Mouse (Mus musculus) cerebellum, adult 2 months (tissue): ENCODE results near the gene Rsc1a1. TPM values are rescaled to one million over a fixed set of nuclear protein-coding genes. Genes with fewer than 3 reads are reported as not detected.
A peak's percentile ranks its signal among the peaks of the same experiment; 100 is the strongest.

Experiments used
- DNase-seq, 2 experiments: peaks; one replicate each; pipeline ENCODE4 v3.0.0; 2021
- H3K27ac ChIP-seq: fragments of 200-500 bp; 2 replicates; pipeline ENCODE4 v1.5.1; 2012; ENCODE audit warnings: low read length, control low read depth, inconsistent platforms; ENCODE audit not compliant: insufficient read depth
- H3K27me3 ChIP-seq: fragments of 200-500 bp; 2 replicates; pipeline ENCODE4 v1.6.1; 2012; ENCODE audit warnings: inconsistent platforms, mild to moderate bottlenecking, low read length, moderate library complexity; ENCODE audit not compliant: control insufficient read depth, insufficient read depth
- H3K4me1 ChIP-seq: fragments of 200-500 bp; 2 replicates; pipeline ENCODE4 v1.6.1; 2011; ENCODE audit warnings: low read length; ENCODE audit not compliant: control insufficient read depth, insufficient read depth
- H3K4me3 ChIP-seq: fragments of 200-500 bp; replicated peaks from 2 replicates; pipeline ENCODE3; 2011; ENCODE audit warnings: mild to moderate bottlenecking, low read depth, low read length, control low read depth; ENCODE audit not compliant: insufficient read depth
- CTCF ChIP-seq: fragments of 200-500 bp; IDR thresholded peaks from 2 replicates; pipeline ENCODE4 v1.5.1; 2011; ENCODE audit warnings: low read depth, mild to moderate bottlenecking, control low read depth, low read length, moderate library complexity, borderline replicate concordance; ENCODE audit not compliant: insufficient read depth
- POLR2A ChIP-seq: fragments of 200-500 bp; IDR thresholded peaks from 2 replicates; pipeline ENCODE4 v1.6.1; 2011; ENCODE audit warnings: low read length, control low read depth, borderline replicate concordance; ENCODE audit not compliant: insufficient read depth
- WGBS: fragments of 180-500 bp; shearing (Covaris S2); methylation state at CpG from one replicate; pipeline ENCODE4 v1.1.7; 2018; 5-methylcytosine and 5-hydroxymethylcytosine counted together
- polyA plus RNA-seq: library from polyadenylated mRNA; depleted of rRNA; stranded (reverse); fragments of >200 nt; gene quantifications from 2 replicates; pipeline ENCODE4 v1.2.3, GENCODE M21; 2012

Rsc1a1 gene
- polyA plus RNA-seq, 1 experiment: 7.4 TPM

DNA sequence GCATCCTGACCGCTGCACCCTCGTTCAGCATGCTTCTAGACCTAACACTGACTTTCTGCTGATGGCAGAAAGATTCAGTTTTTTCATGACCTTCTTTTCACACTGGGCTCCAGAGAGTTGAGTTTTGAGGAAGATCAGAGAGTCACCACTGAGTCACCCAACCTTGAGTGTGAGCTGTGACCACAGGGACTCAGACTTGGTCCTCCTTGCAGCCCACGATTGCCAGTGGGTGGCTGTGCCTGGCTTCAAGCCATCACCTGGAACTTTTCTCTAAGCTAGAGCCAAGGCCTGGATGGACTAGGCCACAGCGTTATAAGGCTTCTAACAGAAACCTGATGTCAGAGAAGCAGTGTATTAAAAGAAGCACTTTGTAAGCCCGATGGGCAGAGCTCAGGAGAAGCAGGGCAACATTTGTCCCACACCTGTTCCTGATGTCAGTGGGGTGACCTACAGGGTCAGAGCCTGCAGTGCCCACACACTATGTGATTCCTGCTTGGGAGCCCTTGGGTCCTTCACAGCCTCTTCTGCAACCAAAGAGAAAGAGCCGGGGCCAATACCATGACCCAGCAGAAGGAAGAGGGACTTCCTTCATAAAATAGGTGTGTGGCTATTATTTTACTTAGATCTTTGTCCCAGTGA is 26.4 kb downstream of the Rsc1a1 start:
- Histone ChIP-seq H3K27ac (no peak overlapping the region), H3K4me1 (peaks cover 36% of the 10 kb centered on the region), H3K4me3 (no peak overlapping the region), H3K27me3 (no peaks in the 10 kb centered on the region)
- DNase-seq: peak in 1 of 2 experiments; percentile 31
- no peak for TF ChIP-seq CTCF
- TF ChIP-seq POLR2A: no peak
- WGBS: 55% methylated on average over 6 of the region's 6 CpGs

DNA sequence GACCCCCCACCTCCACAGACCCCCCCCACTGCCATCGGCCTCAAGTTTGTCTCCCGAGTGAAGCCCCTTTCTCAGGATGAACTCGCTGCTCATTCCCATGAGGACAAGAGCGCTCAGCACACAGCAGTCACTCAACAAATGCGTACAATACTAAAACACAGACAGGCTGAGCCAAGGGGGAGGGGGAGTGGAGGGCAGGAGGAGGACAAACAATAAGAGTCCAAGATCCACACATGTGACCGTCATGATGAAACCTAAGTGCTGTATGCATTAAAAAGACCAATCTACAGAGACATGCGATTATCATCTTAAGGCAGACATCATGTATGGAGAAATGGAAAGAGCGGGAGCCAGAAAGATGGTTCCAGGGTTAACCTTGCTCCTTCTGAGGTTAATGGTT is 28.5 kb downstream of the Rsc1a1 start:
- no peak for DNase-seq
- peak overlapping the region; percentile 82; the same call in 1 of the 2 replicates for H3K27ac ChIP-seq
- H3K4me3 ChIP-seq: no peak overlapping the region
- peaks cover 44% of the 10 kb centered on the region for H3K4me1 ChIP-seq
- H3K27me3 ChIP-seq: no peaks in the 10 kb centered on the region
- TF ChIP-seq CTCF (no peak), POLR2A (no peak)
- 69% methylated on average over 8 of the region's 8 CpGs for WGBS

GRCm38 (mm10) chr4:141655908-141656608 is 29.3 kb downstream of the Rsc1a1 start:
- peak; percentile 64 to 73 for DNase-seq
- Histone ChIP-seq H3K27me3 (no peaks in the 10 kb centered on the region), H3K27ac (peak overlapping the region; percentile 82), H3K4me3 (no peak overlapping the region), H3K4me1 (peaks cover 51% of the 10 kb centered on the region)
- WGBS: 45% methylated on average over 12 of the region's 12 CpGs
- no peak for TF ChIP-seq CTCF
- no peak for TF ChIP-seq POLR2A

DNA sequence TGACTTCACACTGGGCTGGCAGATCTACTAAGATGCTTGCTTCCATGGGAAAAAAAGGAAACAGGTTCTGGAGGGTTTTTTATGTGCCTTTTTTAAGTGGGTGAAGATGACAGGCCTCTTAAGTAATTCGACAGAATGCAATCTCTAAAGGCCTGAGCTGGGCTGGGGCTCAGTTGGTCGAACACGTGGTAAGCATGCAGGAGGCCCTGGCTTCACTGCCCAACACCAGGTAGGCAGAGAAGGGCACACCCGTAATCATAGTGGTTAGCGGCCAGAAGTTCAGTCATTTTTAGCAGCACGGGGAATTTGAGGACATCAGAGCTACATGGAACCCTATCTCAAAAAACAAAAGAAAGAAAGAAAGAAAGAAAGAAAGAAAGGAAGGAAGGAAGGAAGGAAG is 30.9 kb downstream of the Rsc1a1 start:
- WGBS: 41% methylated on average over 6 of the region's 6 CpGs
- TF ChIP-seq CTCF: no peak
- no peak for TF ChIP-seq POLR2A
- H3K27ac ChIP-seq: no peak overlapping the region

DNA sequence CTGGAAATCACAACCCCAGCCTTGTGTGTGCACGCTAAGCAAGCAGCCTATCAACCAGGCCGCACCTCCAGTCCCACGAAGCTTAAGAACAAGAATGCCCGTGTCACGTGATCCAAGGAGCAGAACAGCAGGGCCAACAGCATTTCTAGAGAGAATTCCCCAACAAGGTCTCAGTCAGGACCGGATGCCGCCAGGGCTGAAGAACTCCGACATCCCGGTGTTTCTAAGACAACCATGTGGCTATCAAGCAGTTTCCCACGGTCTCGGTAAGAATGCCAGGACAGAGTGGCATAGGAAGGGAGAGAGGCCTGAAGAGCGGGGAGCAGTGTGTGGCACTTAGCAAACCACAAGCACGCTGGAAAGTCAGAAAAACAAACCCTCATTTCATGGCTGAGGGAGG is 31.6 kb downstream of the Rsc1a1 start:
- no peak for TF ChIP-seq POLR2A
- no peak for TF ChIP-seq CTCF
- Histone ChIP-seq H3K27ac (no peak overlapping the region), H3K4me1 (peaks cover 45% of the 10 kb centered on the region), H3K27me3 (no peaks in the 10 kb centered on the region), H3K4me3 (no peak overlapping the region)
- DNase-seq: no peak
- 53% methylated on average over 13 of the region's 13 CpGs for WGBS

More for the DNA sequence above, 30.9 kb downstream of the Rsc1a1 start:
- peaks cover 49% of the 10 kb centered on the region for H3K4me1 ChIP-seq
- H3K27me3 ChIP-seq: no peaks in the 10 kb centered on the region
- H3K4me3 ChIP-seq: no peak overlapping the region
- DNase-seq: no peak

- WGBS: 81% methylated on average over 8 of the region's 8 CpGs
- Histone ChIP-seq H3K27ac (no peak overlapping the region), H3K4me1 (peaks cover 45% of the 10 kb centered on the region), H3K27me3 (no peaks in the 10 kb centered on the region), H3K4me3 (no peak overlapping the region)
- DNase-seq: no peak
- no peak for TF ChIP-seq POLR2A
- no peak for TF ChIP-seq CTCF
Measured at GRCm38 (mm10) chr4:141653044-141653443, 32.4 kb downstream of the Rsc1a1 start.

DNA sequence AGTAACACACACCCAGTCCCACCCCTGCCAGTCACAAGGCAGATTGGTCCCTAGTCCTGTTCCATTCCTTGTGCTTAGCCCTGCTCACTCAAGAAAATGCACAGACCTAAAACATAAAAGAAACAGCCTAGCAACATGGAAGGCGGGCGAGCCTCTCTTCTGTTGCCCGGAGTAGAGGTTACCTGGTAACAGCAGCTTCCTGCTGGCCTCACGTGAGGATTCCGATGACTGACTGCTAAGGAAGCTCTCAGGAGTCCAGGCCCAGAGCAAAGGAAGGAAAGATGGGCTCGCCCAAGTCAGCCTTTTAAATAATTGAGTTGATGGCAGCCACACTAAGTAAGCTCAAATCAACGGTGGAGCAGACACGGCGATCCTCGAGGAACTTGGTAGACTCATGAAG is 33.5 kb downstream of the Rsc1a1 start:
- 72% methylated on average over 10 of the region's 10 CpGs for WGBS
- Histone ChIP-seq H3K4me3 (no peak overlapping the region), H3K27me3 (no peaks in the 10 kb centered on the region), H3K4me1 (peaks cover 40% of the 10 kb centered on the region), H3K27ac (no peak overlapping the region)
- DNase-seq: no peak
- TF ChIP-seq CTCF: no peak
- TF ChIP-seq POLR2A: no peak

DNA sequence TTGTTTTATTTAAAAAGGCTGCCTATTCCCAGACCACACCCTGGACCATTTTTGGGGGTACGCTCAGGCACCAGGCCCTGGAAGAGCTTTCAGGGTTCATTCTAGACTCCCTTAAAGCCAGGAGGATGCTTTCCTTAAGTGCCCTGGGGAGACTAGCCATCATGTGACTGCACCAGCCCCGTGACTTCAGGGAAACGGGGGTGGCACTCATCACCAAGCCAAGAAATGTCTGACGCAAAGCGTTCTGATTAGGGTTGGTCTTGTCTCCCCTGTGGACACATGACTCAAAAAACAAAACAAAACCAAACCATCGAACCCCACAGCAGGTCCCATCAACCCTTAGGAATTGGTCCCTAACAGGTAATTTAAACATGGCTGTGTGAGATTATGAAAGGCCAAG is 34.1 kb downstream of the Rsc1a1 start:
- Histone ChIP-seq H3K27me3 (no peaks in the 10 kb centered on the region), H3K27ac (0 out of 2 replicates have a peak overlapping the region, but pooled peaks have one; percentile 23), H3K4me1 (peaks cover 33% of the 10 kb centered on the region), H3K4me3 (no peak overlapping the region)
- 38% methylated on average over 6 of the region's 6 CpGs for WGBS
- TF ChIP-seq CTCF: no peak
- TF ChIP-seq POLR2A: no peak
- no peak for DNase-seq
